Mouse (Mus musculus) layer of hippocampus, postnatal 25 days (tissue): ENCODE data around the gene Eif4e. TPM values are rescaled to one million over a fixed set of nuclear protein-coding genes. Genes with fewer than 3 reads are reported as not detected.

Experiments used
- DNase-seq, 2 experiments: peaks; one replicate each; pipeline ENCODE4 v3.0.0; 2022; ENCODE audit warnings: mixed read lengths in 2 of 2, low spot score in 1 of 2; ENCODE audit errors: extremely low spot score in 1 of 2
- microRNA-seq, 2 experiments: library from miRNA; unstranded; fragments of <30 nt; microRNA quantifications; one replicate each; pipeline ENCODE4 v1.2.0; 2021
- total RNA-seq, 2 experiments: library from RNA; stranded (reverse); gene quantifications; 2 replicates each; pipeline ENCODE4 v1.2.3; 2021

Gene Eif4e
- total RNA-seq, 2 experiments from 2014 or later, result 164 to 177 TPM

GRCm38 (mm10) chr3:138560886-138561285 lies 34.9 kb downstream of the Eif4e start:
- DNase-seq, result no peak

DNA sequence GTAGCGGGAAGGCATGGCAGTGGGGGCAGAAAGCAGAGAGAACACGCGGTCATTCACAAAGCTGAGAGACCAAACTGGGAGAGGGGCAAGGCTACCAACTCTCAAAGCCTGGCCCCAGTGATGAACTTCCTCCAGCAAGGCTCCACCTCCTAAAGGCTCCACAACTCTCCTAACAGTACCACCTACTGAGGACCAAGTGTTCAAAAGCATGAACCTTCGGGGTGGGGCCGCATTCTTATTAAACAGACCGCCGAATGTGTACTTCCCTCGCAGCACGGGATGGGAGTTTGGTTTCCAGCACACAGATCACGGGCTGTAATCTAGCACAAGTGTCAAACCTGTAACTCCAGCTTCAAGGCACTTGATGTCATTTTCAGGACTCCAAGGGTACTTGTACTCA lies 52.9 kb downstream of the Eif4e start:
- DNase-seq, result no peak

DNA sequence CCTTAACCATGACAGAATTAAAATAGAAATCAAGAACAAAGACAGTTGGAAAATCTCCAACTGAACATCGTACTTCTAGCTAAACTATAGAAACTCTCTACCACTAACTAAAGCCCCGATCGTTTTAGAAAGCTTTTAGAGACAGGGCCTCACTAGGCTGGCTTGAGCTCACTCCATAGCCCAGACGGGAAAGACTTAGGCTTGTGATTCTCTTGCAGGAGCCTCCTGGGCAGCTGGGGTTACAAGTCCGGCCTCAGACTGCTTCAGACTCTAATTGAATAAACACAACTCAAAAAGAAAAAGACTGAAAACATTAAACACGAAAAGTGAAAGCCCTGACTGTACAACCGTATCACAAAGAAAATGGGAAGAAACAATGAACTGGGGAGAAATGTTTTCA lies 60.2 kb downstream of the Eif4e start:
- DNase-seq, result no peak

DNA sequence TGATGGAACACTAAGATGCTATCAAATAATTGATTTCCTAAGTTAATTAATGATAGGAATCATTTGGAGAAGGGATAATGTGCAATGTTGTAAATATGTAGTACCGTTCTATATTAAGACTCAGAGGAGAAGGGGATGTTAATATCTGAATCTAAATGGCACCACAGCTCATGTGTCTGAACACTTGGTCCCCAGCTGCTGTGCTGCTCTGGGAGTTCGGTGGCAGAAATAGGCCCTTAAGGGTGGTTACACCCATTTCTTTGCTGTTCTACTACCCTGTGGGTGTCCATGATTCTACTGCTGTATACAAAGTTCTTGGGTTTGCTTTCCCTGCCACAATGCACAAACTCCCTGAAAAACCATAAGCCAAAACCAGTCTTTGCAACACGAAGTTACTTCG lies 61.2 kb downstream of the Eif4e start:
- no peak for DNase-seq

DNA sequence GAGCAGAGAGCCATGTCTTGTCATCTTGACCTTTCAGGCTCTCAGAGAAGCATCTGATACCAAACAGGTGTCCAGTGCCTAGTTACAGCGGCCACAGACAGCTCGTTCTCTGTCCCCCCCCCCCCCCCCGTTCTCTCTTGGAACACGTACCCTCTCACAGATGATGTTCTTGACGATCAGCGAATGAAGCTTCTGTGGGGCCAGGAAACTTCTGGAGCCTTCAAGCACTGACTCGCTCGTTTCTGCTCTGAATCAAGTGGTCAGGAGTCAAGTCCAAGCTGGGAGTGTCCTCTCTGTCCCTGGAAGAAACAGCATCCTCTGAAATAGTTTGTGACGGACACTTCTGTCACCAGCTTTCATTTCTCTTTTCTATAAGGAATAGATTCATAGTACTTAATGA lies 62.0 kb downstream of the Eif4e start:
- no peak for DNase-seq

DNA sequence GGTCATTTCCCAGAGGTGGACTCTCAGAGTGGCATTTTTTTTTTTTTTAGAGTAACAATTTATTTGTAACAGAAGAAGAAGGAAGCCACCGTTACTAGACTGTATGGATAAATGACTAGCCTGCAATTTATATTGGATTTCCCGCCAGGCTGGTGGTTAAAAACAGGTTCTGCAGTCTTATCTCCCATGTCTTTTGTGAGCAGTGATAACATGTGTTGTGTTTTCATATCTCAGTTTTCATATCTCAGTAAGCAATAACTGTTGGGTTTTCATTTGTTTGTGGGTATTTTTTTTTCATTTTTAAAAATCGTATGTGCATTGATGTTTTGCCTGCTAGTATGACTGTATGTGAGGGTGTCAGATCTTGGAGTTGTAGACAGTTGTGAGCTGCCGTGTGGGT lies 65.0 kb downstream of the Eif4e start:
- DNase-seq, result no peak

DNA sequence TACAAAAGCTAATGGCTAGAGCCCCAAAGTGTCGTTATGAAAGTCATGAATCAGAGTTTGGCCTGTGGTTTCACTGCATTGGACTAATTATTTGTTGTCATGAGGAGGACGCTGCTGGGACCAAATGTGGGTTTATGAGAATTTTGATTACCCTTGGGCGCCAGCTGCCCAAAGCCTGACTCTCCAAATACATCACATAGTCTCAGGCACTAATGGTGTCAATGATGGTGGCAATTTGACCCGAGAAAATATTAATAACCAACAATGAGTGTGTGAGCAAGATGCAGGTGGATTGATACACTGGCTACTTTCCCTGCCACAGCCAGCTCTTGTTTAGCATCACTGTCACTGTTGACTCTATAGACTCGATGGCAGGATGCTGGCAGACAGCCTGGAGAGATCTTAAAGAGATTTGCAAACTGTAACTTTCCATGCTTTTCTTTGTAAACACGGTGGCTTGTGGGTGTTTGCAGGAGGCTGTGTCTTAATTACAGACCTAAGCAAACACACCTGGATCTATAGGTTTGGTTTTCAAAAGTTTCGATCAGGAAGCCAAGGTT lies 65.9 kb downstream of the Eif4e start:
- DNase-seq, result no peak

GRCm38 (mm10) chr3:138593131-138593530 lies 67.2 kb downstream of the Eif4e start:
- no peak for DNase-seq

DNA sequence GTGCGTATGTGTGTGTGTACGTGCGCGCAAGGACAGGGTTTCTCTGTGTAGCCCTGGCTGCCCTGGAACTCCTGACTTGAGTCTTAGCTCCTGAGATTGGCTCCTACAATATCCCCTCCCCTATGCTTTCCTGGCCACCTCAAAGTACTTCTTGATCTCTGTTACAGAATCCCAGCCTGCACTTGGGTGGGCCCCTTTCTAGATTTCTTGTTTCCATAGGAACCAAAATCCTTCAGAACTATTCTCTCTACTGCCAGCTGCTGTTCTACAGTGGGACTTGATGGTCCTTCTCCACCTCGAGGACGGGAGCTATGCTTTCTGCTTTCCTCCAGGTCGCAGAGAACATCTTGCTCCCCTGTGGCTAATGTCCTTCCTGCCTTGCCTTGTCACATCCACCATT lies 67.9 kb downstream of the Eif4e start:
- DNase-seq, result no peak

DNA sequence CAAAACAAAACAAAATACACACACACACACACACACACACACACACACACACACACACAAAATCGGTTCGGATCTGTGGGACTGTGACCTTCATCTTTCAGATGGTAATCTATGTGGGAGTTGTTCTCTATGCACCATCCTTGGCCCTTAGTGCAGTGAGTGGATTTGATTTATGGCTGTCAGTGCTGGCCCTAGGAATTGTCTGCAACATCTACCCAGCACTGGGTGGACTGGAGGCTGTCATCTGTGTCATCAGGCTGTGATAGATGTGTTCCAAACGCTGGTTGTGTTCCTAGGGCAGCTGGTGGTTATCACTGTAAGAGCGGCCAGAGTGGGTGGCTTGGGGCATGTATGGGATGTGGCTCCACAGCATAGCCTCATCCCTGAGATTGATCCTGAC lies 75.1 kb downstream of the Eif4e start:
- DNase-seq, result no peak

GRCm38 (mm10) chr3:138605132-138605531 lies 79.2 kb downstream of the Eif4e start:
- DNase-seq, result no peak

DNA sequence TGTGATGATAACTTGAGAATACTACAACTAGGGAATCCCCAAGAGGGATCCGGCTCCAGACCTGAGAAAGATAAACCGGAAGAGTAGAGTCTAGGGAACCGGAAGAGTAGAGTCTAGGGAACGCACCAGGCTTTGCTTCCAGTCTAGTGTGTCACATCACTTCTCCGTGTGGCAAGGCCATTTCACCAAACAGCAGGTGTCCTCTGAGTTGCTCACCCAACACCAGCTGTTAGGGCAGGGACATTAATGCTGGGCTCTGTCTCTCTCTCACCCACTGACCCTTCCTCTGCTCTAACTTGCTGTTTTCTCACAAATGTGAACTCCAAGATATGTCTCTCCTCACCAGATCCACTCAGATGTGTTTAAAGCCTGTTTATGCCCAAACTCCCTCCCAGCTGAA lies 82.7 kb downstream of the Eif4e start:
- DNase-seq, result no peak

Small RNA genes lying within 50 kb of the gene (microRNA-seq; reads per million reads assigned to microRNA genes)
- 0 to 0.20 reads per million in 2 experiments for gene Mir1956

Other genes with a start within 250 kb of the Eif4e start
- not detected for gene Adh6a, start 212.9 kb upstream of the Eif4e start, total RNA-seq
- not detected for gene Adh6b, start 184.4 kb upstream of the Eif4e start, total RNA-seq
- gene Adh4, start 110.7 kb upstream of the Eif4e start, total RNA-seq, result not detected
- 10 to 100 TPM; 71.0 to 76.7 TPM for gene Adh5, start 83.1 kb upstream of the Eif4e start, total RNA-seq
- gene Metap1, start 36.7 kb upstream of the Eif4e start, total RNA-seq, result 10 to 100 TPM; 41.9 to 44.4 TPM
- 100 to 1,000 TPM; 201 to 205 TPM for gene Tspan5, start 216.0 kb downstream of the Eif4e start, total RNA-seq